Mouse (Mus musculus) spleen, postnatal 4 days (tissue): ENCODE data around the gene Ciao2b.
A peak's percentile ranks its signal among the peaks of the same experiment; 100 is the strongest.

Source experiments
- DNase-seq, 2 experiments: peaks; one replicate each; pipeline ENCODE4 v3.0.0; 2022; ENCODE audit warnings: low spot score in 2 of 2

Gene Ciao2b

DNA sequence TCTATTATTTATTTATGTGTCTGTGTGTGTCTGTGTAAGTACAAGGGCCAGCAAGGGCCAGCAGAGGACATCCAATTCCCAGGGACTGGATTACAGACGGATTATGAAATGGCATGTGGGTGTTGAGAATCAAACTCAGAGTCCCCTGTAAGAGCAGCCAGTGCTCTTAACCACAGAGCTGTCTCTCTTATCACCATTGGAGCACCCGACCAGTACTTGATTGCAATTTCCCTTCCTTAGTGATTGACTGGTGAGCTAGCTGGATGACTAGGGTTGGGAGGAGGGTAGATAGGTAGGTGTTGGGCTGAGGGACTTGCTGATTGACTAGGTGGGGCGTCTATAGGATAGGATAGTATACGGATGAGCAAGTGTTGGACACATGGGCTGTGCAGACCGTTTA is 21.0 kb downstream of the Ciao2b start:
- no peak for DNase-seq

DNA sequence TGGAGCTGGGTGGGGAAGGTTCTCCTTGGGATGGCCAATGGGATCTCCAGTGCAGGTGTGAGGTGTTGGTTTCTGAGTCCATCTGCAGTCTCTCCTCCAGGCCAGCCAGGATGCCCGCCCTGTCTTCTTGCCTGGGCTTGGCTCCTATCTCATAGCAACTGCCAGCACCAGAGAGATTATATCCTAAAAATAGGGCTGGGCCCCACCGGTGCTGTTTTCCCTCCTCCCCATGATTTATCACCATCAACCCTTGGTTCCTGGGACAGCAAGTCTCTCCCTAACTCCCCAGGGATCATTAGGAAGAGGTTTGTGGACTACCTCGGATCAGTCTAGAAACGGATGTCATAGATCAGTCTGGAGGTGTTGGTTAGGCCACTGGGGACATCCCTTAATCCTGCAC is 28.6 kb downstream of the Ciao2b start:
- no peak for DNase-seq

DNA sequence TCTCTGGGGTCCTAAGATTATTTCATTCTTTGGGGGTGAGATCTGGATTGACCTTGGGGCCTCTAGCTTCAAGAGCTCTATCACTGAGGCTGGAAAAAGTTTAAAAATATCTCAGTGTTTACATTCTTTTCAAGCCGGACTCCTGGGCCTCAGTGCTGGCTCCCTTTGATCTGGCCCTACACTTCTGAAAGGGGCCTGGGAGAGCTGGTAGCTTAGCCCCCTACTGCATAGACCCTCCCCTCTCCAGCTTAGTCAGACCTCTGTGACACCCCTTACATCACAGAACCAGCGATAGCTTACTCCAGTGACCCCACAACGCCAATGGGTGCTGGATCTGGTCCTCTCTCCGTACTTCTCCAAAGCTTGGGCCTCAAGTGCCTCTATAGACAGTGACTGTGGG is 30.2 kb downstream of the Ciao2b start:
- no peak for DNase-seq

DNA sequence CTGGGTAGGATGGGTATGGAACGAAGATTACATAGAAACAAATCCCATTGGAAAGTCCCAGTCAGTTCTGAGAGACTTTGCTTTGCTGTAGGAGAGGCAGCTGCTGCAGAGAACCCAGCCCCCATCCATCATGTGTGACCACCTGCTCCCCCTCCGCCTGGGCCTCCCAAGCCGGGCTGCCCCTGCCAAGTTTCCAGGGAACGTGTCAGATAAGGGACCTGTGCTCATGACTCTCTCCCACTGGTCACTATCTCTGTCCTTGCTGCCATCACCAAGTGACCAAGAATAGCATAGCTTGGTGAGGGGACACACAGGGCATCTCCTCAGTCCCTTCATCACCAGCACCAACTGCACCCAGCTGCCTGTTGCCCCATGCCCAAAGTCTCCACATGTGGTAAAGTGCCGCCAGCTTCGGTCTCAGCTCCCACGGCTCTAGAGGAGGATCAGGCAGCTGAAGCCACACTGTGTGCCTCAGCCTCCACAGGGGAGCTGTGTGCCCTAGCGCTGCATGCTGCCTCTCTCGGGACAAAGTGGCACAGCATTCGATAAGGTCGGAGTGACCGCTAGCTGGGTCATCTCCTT is 31.5 kb downstream of the Ciao2b start:
- DNase-seq, result no peak

- DNase-seq, result no peak
Measured at GRCm38 (mm10) chr8:104609222-104609621, 32.5 kb downstream of the Ciao2b start.

- DNase-seq, result no peak
Measured at GRCm38 (mm10) chr8:104607944-104608343, 33.8 kb downstream of the Ciao2b start.

DNA sequence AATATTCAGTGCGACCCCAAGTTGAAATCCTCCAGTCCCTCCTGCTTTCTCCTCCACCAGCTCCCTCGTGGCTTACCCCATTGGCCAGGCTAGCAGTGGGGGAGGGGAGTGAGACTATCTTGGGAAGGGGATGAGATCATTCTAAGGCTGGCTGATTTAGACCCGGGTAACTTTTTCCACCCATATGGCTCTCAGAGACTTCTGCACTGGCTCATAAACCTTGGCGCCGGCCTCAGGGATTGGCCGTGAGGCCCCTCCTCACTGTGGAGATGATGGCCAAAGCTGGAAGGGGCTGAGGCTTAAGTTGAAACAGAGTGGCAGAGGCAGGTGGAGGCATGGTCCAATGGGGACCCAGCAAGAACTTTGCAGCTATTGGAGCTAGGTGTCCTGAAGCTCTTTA is 35.4 kb downstream of the Ciao2b start:
- DNase-seq, result no peak

GRCm38 (mm10) chr8:104603245-104603593 is 38.5 kb downstream of the Ciao2b start:
- no peak for DNase-seq

- peak; percentile 70 to 78 for DNase-seq
Measured at GRCm38 (mm10) chr8:104602468-104603244, 39.1 kb downstream of the Ciao2b start.

DNA sequence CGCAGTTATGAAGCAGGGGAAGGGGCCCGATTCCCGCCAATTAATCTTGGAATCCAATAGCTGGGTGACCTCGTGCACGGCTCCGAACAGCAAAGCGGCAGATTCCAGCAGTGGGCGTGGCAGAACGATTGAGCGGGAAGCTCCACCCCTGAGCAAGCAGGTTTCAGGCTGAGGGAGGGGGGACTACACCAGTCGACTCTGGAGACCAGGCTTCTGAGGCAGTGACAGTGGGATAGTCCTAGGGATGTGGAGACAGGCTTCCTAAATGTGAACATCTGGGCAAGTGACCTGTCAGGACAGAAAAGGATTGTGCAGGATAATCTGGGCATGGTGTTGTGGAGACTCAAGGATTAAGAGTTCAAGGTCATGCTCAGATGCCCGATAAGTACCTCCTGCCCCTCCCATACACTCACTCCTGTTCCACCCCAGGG is 39.8 kb downstream of the Ciao2b start:
- DNase-seq, result no peak

DNA sequence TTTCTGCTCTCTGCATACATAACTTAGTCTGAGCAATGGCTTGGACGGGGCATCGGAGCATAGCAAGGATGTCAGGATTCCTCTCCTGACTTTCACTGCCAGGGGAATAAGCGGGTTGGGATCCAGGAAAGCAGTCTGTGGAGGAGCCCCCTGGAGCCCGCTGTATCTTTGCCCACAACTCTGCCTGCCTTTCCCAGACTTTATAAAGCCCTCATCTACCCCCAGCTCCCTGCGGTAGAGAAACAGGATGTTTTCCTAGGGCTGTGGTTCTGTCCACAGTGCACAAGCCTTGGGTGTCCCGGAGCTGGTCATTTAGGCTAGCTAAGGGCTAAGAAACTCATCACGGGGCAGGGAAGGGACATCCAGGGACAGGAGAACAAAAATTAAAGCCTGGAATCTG is 40.4 kb downstream of the Ciao2b start:
- DNase-seq, result no peak

GRCm38 (mm10) chr8:104598496-104598895 is 43.3 kb downstream of the Ciao2b start:
- DNase-seq, result no peak

GRCm38 (mm10) chr8:104597656-104598055 is 44.1 kb downstream of the Ciao2b start:
- no peak for DNase-seq

DNA sequence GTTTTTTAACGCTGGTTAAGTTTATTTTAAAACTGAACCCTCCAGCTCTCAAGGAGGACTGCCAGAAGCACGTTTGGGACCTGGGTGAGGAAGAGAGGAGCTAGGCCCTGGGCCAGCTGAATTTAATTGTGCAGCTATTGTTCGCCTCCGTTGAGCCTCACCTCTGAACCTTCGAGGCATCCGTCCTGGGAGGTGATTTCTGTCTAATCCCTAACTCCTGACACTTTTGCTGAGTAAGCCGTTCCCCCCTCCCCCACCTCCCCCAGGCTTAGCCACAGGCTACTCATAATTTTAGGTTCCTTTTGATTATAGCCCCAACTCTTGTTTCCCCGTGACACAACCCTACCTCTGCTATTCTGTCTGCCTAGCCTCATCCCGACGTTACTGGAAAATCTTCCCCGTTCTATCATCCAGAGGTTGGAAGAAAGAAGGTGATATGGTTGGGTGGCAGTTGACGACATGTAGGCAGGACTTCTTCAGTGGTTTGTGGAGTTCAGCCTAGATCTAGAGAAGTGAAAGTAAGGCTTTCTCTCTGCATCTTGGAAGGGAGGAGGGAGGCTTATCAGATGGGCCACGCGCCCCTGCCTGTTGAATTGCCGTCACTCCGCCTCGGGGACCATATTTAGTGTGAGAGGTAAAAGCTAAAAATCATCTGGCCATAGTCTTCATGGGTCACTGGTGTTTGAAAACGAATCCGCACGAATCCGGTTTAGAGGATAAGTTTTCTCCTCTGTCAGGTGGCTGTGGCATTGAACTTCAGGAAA is 45.8 kb downstream of the Ciao2b start:
- DNase-seq, result no peak

- DNase-seq, result no peak
Measured at GRCm38 (mm10) chr8:104594611-104595362, 47.0 kb downstream of the Ciao2b start.

GRCm38 (mm10) chr8:104593536-104594325 is 48.0 kb downstream of the Ciao2b start:
- DNase-seq, result no peak

DNA sequence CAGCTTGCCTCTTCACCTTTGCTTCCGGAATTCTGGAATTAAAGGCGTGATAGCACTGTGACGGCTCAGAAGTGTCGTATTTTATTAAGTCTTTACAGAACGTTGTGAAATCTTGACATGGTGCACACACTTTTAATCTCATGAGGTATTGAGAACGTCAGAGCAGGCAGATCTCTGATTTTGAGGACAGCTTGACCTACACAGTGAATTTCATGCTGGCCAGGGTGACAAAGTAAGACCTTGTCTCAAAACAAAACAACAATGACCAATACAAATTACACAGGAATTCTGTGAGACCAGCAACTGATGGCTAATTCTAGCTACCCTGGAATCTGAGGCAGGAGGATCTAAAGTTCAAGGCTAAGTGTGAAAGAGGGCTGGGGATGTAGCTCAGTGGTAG is 49.2 kb downstream of the Ciao2b start:
- no peak for DNase-seq

DNA sequence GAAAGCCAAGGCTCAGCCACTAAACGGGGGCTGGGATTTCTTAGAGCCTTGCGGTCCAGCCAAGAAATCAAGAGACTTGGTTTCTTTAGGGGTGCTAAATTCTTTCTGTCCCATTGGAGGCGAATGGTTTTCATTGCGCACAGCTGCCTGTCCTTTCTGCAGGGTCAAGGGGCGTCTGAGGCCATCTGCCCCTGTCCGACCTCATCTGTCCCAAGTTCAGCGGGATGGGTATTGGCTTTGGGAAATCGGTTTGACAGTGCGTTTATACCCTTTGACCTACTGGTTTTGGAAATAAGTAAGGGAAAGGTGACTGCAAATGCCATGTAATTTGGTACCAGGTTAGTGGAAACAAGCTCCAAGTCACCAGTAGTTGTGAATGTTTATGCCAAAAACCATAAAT is 49.9 kb downstream of the Ciao2b start:
- DNase-seq, result no peak

- peak; percentile 85 to 88 for DNase-seq
Measured at GRCm38 (mm10) chr8:104591133-104591834, 50.5 kb downstream of the Ciao2b start, which contains the start of gene Pdp2. Gene Pdp2 (plus strand): TSS chr8:104591451.

DNA sequence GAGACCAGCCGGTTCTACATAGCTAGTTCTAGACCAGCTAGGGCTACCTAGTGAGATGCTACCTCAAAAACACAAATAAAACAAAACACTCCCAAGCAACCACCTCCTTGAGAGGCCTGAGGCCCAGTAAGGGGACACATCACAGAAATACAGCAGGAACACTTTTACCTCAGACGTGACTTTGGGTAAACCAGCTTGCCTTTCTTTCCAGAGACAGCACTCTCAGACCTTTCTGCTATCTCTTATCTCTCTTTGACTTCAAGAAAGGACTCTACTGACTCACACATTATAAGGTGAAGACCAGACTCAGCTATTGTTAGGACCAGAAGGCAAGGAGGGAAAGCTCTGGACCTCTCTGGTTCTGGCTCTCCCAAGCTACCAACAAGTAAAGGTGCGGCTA is 51.5 kb downstream of the Ciao2b start:
- DNase-seq, result no peak
